In the genomic region with DNA sequence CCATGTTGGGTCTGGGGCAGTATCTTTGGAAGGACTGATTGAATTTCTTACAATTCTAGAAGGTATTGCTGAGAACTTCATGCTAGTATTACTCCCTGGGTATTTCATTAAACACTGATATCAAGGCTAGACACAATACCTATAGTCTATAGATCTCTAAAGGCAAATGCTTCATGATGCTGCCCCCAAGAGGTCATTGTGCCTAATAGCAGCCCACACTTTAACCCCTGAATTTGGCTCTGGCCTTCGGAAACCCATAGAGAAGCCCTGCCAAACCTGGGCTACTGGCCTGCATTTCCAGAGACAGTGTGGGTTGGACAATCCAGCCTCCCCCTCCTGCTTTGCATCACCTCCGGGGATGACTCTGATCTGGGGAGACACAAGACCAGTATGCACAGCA, we compare ENCODE assay signal across 10 mouse cellular contexts. TPM values are rescaled to one million over a fixed set of nuclear protein-coding genes. Genes with fewer than 3 reads are reported as not detected.
DNase-seq lines count a peak whose midpoint lies in the region; ATAC-seq and TF ChIP-seq lines count a peak whose summit lies in the region.
"Had no signal": no experiment of that assay in that cellular context is flagged by ENCODE, and none has a peak within 500 bp of the region (broad histone marks: within the 10 kb centered on the region; RNA-seq: fewer than 3 reads in every experiment).

No protein-coding gene starts in this region.

- H3K36me3 ChIP-seq in ES-Bruce4 (ENCODE audit: control insufficient read depth, insufficient read depth, low read length, poor library complexity, severe bottlenecking), result no peaks in the 10 kb centered on the region
- H3K36me3 ChIP-seq: heart, embryonic 12.5 days had no signal

- TF ChIP-seq EP300 in ES-Bruce4 (IDR thresholded peaks at IDR 0.05; ENCODE audit: insufficient read depth, low read depth, low read length), result no peak

- POLR2A ChIA-PET in Patski (lab: Charles Lee), result interaction anchor here (0.7 kb wide), 1 partner anchor 747 kb away, joined by 3 read pairs; no protein-coding TSS in a partner anchor

- H3K27ac ChIP-seq in left cerebral cortex, adult 2 months, result no peak overlapping the region
- H3K27ac ChIP-seq in ES-Bruce4 (ENCODE audit: insufficient read depth, low read length), result no peak overlapping the region

- no peak overlapping the region for H3K4me3 ChIP-seq in left cerebral cortex, adult 2 months
- H3K4me3 ChIP-seq in ES-Bruce4 (ENCODE audit: low read depth, low read length), result no peak overlapping the region
- H3K4me3 ChIP-seq: erythroblast, embryonic 14.5 days; heart, embryonic 12.5 days had no signal

- intact Hi-C loops in left cerebral cortex, adult 2 months (cut with DNase I), result loop anchor here (2.0 to 5.0 kb wide), 3 partner anchors 67 to 483 kb away; no protein-coding TSS in a partner anchor

- H3K4me1 ChIP-seq in ES-Bruce4 (ENCODE audit: control insufficient read depth, insufficient read depth, low read length), result peaks cover 2% of the 10 kb centered on the region
- H3K4me1 ChIP-seq: heart, embryonic 12.5 days had no signal

- no peaks in the 10 kb centered on the region for H3K9me3 ChIP-seq in ES-Bruce4 (replicated peaks; ENCODE audit: control insufficient read depth, insufficient read depth, low read length, poor library complexity, severe bottlenecking)
- H3K9me3 ChIP-seq: heart, embryonic 12.5 days had no signal

- TF ChIP-seq CTCF in left cerebral cortex, adult 2 months (IDR thresholded peaks at IDR 0.05), result peak; percentile 48
- TF ChIP-seq CTCF in ES-Bruce4 (IDR thresholded peaks at IDR 0.05; ENCODE audit: low read depth, low read length) (peak; percentile 29), Patski (IDR thresholded peaks at IDR 0.05) (peak; percentile 43)

- no peak for ATAC-seq in Patski
- ATAC-seq in granulocyte monocyte progenitor cell, adult 5-6 weeks (replicated peaks; ENCODE audit: poor library complexity, severe bottlenecking), result peak; percentile 46

- no peak for DNase-seq in left cerebral cortex, adult 2 months (ENCODE audit: extremely low spot score in 1 of 2, low spot score in 2 of 2)
- DNase-seq in left cerebral cortex, adult 8-10 months (ENCODE audit: low spot score in 2 of 2), result no peak
- DNase-seq in Patski (ENCODE audit: low read depth, low spot score), result no peak
- DNase-seq in ovary, postnatal 10 days (ENCODE audit: low spot score), result no peak
- no peak for DNase-seq in gastrocnemius, postnatal 25 days
- DNase-seq: kidney, postnatal 10 days had no signal

- no peak overlapping the region for H3K9ac ChIP-seq in ES-Bruce4 (ENCODE audit: low read depth, poor library complexity, severe bottlenecking)
- H3K9ac ChIP-seq: heart, embryonic 12.5 days had no signal

- no peak for TF ChIP-seq POLR2A in ES-Bruce4 (IDR thresholded peaks at IDR 0.05; ENCODE audit: insufficient read depth, low read length)

- CTCF ChIA-PET in Patski (lab: Charles Lee), result interaction anchor here (1.7 kb wide), 1 partner anchor 56 kb away, joined by 5 read pairs; no protein-coding TSS in a partner anchor

- in situ Hi-C loops in Patski (cut with MboI; ENCODE audit: low pct_unique_long_range_greater_than_20kb), result loop anchor here (5.0 kb wide), 1 partner anchor 278 kb away; no protein-coding TSS in a partner anchor

- H3K27me3 ChIP-seq in ES-Bruce4 (ENCODE audit: control insufficient read depth, insufficient read depth, low read length, poor library complexity, severe bottlenecking), result no peaks in the 10 kb centered on the region
- peaks cover 12% of the 10 kb centered on the region for H3K27me3 ChIP-seq in Patski
- H3K27me3 ChIP-seq: heart, embryonic 12.5 days had no signal

RNA-seq across cellular contexts. Expression of a gene that starts 33.8 kb away (rescaled TPM):
- 10 to 100 TPM; 48.0 to 52.2 TPM for total RNA-seq in left cerebral cortex, adult 2 months (2021)
- 10 to 100 TPM; 44.4 to 53.0 (median 48.8) TPM for total RNA-seq in left cerebral cortex, adult 8-10 months (2022)
- polyA plus RNA-seq in ES-Bruce4 (2011; ENCODE audit: insufficient read depth, insufficient read length, low read depth, missing spikeins) (114 and 126 TPM in 2 replicates), Patski (2021) (41.8 TPM)
- total RNA-seq in granulocyte monocyte progenitor cell, adult 5-6 weeks (2014; fragmentation: Nextera tagmentation), result 31.6 and 48.7 TPM in 2 replicates
- total RNA-seq in granulocyte monocyte progenitor cell, adult 5-6 weeks (2017), result 24.9 and 31.9 TPM in 2 replicates
- 10 to 100 TPM; 21.7 to 22.1 TPM for total RNA-seq in gastrocnemius, postnatal 25 days (2021)
